Mouse (Mus musculus): Measurements from ENCODE around the gene Idi2.
"Not testable (repeated sequence)": the region's sequence is repeated elsewhere in the genome, so short reads cannot be mapped to it uniquely, and the experiment has no call there.

Gene Idi2

DNA sequence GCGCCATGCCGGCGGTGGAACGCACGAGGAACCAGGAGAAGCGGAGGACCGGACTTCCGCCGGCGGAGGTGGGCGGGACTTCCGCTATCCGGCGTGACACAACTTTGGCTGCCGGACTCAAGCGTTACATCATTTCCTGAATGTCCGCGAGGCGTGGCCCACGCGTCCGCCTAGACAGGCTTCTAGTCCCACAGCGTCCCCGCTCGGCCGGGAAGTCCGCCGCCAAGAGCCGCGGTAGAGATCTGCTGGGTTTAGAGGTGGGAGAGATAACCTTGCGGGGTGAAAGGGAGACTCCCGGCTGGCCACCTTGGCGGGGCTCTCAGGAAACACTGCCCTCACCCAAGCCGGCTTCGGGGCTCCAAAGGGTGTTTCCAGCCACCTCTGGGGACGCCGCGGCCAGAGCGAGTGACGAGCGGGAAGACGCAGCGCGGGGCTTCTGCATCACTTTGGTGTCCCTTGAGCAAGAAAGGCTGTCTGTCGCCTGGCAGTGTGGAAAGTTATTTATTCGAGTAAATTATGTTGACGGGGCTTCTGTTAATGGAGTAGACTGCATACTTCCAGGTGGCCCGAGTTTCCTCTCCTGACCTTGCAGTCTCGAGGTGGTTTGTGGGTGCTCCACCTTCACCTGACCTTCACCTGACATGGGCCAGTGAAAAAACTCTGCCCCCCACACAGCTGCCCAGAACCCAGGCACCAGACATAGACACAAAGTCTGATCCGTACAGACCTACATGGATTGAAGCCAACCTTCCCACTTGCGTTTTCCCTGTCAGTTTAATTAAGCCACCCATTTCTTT, 43.5 kb downstream of the Idi2 start, which contains the start of gene Gtpbp4:
Gene Gtpbp4 (minus strand): TSS at position 94 of the 797 bp plus-strand sequence.
- peak; percentile 85 for DNase-seq (ENCODE audit: low read depth, low spot score)

DNA sequence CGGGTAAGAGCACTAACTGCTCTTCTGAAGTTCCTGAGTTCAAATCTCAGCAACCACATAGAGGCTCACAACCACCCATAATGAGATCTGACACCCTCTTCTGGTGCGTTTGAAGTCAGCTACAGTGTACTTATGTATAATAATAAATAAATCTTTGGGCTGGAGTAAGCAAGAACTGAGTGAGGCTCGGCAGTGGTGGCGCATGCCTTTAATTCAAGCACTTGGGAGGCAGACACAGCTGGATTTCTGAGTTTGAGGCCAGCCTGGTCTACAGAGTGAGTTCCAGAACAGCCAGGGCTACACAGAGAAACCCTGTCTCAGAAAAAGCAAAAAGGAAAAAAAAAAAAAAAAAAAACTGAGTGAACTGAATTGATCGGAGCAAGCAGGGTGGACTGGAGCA, 44.6 kb downstream of the Idi2 start:
- not testable (repeated sequence) for DNase-seq (ENCODE audit: low read depth, low spot score)

DNA sequence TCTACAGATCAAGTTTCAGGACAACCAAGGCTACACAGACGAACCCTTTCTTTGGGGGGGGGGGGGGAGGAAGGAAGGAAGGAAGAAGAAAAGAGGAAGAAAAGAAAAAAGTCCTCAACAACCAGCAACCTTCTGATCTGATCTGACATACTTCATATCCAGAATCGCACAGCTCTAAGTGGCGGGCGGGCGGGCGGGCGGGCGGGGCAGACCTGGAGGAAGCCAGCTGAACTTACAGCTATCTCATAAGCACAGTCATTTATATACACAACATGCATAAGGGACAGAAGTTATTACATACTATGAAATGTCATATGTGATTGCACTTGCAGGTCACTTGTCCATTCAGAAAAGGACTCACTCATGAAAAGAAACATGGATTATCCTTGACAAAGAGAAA, 46.8 kb downstream of the Idi2 start:
- no peak for DNase-seq (ENCODE audit: low read depth, low spot score)

- DNase-seq (ENCODE audit: low read depth, low spot score), result no peak
Observed at GRCm38 (mm10) chr13:9003306-9003705, 50.6 kb downstream of the Idi2 start.
